Mouse (Mus musculus): ENCODE results near the gene Smarca4. TPM values are rescaled to one million over a fixed set of nuclear protein-coding genes. Genes with fewer than 3 reads are reported as not detected.

The Smarca4 gene
- polyA plus RNA-seq, 1 experiment from 2014 or later: 22.1 TPM

GRCm38 (mm10) chr9:21576286-21576685 is 39.7 kb upstream of the Smarca4 start:
- H3K9ac ChIP-seq (ENCODE audit: low read depth, low read length): no peak overlapping the region
- peaks cover 77% of the 10 kb centered on the region for H3K36me3 ChIP-seq (ENCODE audit: control insufficient read depth, insufficient read depth)

GRCm38 (mm10) chr9:21578226-21578625 is 37.7 kb upstream of the Smarca4 start:
- no peak overlapping the region for H3K27ac ChIP-seq (ENCODE audit: low read depth, low read length)
- ATAC-seq: no peak
- WGBS: 63% methylated on average over 3 of the region's 3 CpGs
- H3K9me3 ChIP-seq (ENCODE audit: control insufficient read depth): no peaks in the 10 kb centered on the region
- H3K4me1 ChIP-seq (replicated peaks; ENCODE audit: control insufficient read depth, insufficient read depth, low read length): no peaks in the 10 kb centered on the region
- H3K4me3 ChIP-seq (ENCODE audit: low read depth, low read length): no peak overlapping the region
- H3K9ac ChIP-seq (ENCODE audit: low read depth, low read length): no peak overlapping the region
- TF ChIP-seq CTCF (IDR thresholded peaks at IDR 0.05; ENCODE audit: low read depth): no peak
- H3K27me3 ChIP-seq (replicated peaks; ENCODE audit: control insufficient read depth, insufficient read depth, low read length): no peaks in the 10 kb centered on the region
- H3K36me3 ChIP-seq (ENCODE audit: control insufficient read depth, insufficient read depth): peaks cover 74% of the 10 kb centered on the region
- no peak overlapping the region for H3K4me2 ChIP-seq (replicated peaks; ENCODE audit: low read depth)

More at GRCm38 (mm10) chr9:21576286-21576685, 39.7 kb upstream of the Smarca4 start:
- Histone ChIP-seq H3K4me2 (replicated peaks; ENCODE audit: low read depth) (no peak overlapping the region), H3K27me3 (replicated peaks; ENCODE audit: control insufficient read depth, insufficient read depth, low read length) (no peaks in the 10 kb centered on the region), H3K4me1 (replicated peaks; ENCODE audit: control insufficient read depth, insufficient read depth, low read length) (no peaks in the 10 kb centered on the region), H3K27ac (ENCODE audit: low read depth, low read length) (no peak overlapping the region), H3K4me3 (ENCODE audit: low read depth, low read length) (no peak overlapping the region), H3K9me3 (ENCODE audit: control insufficient read depth) (no peaks in the 10 kb centered on the region)
- no peak for TF ChIP-seq CTCF (IDR thresholded peaks at IDR 0.05; ENCODE audit: low read depth)
- ATAC-seq: no peak
- 89% methylated on average over 1 of the region's 1 CpGs for WGBS

GRCm38 (mm10) chr9:21585401-21585800 is 30.6 kb upstream of the Smarca4 start:
- Histone ChIP-seq H3K36me3 (ENCODE audit: control insufficient read depth, insufficient read depth) (peaks cover 83% of the 10 kb centered on the region), H3K27ac (ENCODE audit: low read depth, low read length) (no peak overlapping the region), H3K27me3 (replicated peaks; ENCODE audit: control insufficient read depth, insufficient read depth, low read length) (no peaks in the 10 kb centered on the region), H3K9me3 (ENCODE audit: control insufficient read depth) (no peaks in the 10 kb centered on the region), H3K4me3 (ENCODE audit: low read depth, low read length) (no peak overlapping the region), H3K4me2 (replicated peaks; ENCODE audit: low read depth) (no peak overlapping the region), H3K9ac (ENCODE audit: low read depth, low read length) (no peak overlapping the region), H3K4me1 (replicated peaks; ENCODE audit: control insufficient read depth, insufficient read depth, low read length) (no peaks in the 10 kb centered on the region)
- WGBS: 89% methylated on average over 1 of the region's 1 CpGs
- no peak for ATAC-seq
- no peak for TF ChIP-seq CTCF (IDR thresholded peaks at IDR 0.05; ENCODE audit: low read depth)

- no peak for ATAC-seq
- H3K27ac ChIP-seq (ENCODE audit: low read depth, low read length): peak overlapping the region; percentile 7; the same call in 1 of the 2 replicates
- no peak overlapping the region for H3K9ac ChIP-seq (ENCODE audit: low read depth, low read length)
- WGBS: 76% methylated on average over 23 of the region's 23 CpGs
- no peaks in the 10 kb centered on the region for H3K27me3 ChIP-seq (replicated peaks; ENCODE audit: control insufficient read depth, insufficient read depth, low read length)
- H3K4me2 ChIP-seq (replicated peaks; ENCODE audit: low read depth): no peak overlapping the region
- H3K36me3 ChIP-seq (ENCODE audit: control insufficient read depth, insufficient read depth): peaks cover 71% of the 10 kb centered on the region
- TF ChIP-seq CTCF (IDR thresholded peaks at IDR 0.05; ENCODE audit: low read depth): no peak
- no peak overlapping the region for H3K4me3 ChIP-seq (ENCODE audit: low read depth, low read length)
- 0 out of 2 replicates have a peak, but pooled peaks cover 5% of the 10 kb centered on the region for H3K4me1 ChIP-seq (replicated peaks; ENCODE audit: control insufficient read depth, insufficient read depth, low read length)
- no peaks in the 10 kb centered on the region for H3K9me3 ChIP-seq (ENCODE audit: control insufficient read depth)
Observed at GRCm38 (mm10) chr9:21587678-21588349, 28.2 kb upstream of the Smarca4 start.

- H3K36me3 ChIP-seq (ENCODE audit: control insufficient read depth, insufficient read depth): peaks cover 66% of the 10 kb centered on the region
Observed at GRCm38 (mm10) chr9:21588350-21588749, 27.6 kb upstream of the Smarca4 start.

GRCm38 (mm10) chr9:21589538-21589937 is 26.4 kb upstream of the Smarca4 start:
- 90% methylated on average over 5 of the region's 5 CpGs for WGBS
- peaks cover 57% of the 10 kb centered on the region for H3K36me3 ChIP-seq (ENCODE audit: control insufficient read depth, insufficient read depth)
- ATAC-seq: no peak

More at GRCm38 (mm10) chr9:21588350-21588749, 27.6 kb upstream of the Smarca4 start:
- H3K27me3 ChIP-seq (replicated peaks; ENCODE audit: control insufficient read depth, insufficient read depth, low read length): no peaks in the 10 kb centered on the region
- WGBS: 84% methylated on average over 8 of the region's 8 CpGs
- H3K9ac ChIP-seq (ENCODE audit: low read depth, low read length): no peak overlapping the region
- no peak for ATAC-seq
- H3K4me3 ChIP-seq (ENCODE audit: low read depth, low read length): no peak overlapping the region
- 0 out of 2 replicates have a peak overlapping the region, but pooled peaks have one; percentile 7 for H3K27ac ChIP-seq (ENCODE audit: low read depth, low read length)
- TF ChIP-seq CTCF (IDR thresholded peaks at IDR 0.05; ENCODE audit: low read depth): no peak
- no peak overlapping the region for H3K4me2 ChIP-seq (replicated peaks; ENCODE audit: low read depth)
- H3K9me3 ChIP-seq (ENCODE audit: control insufficient read depth): no peaks in the 10 kb centered on the region
- H3K4me1 ChIP-seq (replicated peaks; ENCODE audit: control insufficient read depth, insufficient read depth, low read length): 0 out of 2 replicates have a peak, but pooled peaks cover 5% of the 10 kb centered on the region

More at GRCm38 (mm10) chr9:21589538-21589937, 26.4 kb upstream of the Smarca4 start:
- no peak for TF ChIP-seq CTCF (IDR thresholded peaks at IDR 0.05; ENCODE audit: low read depth)
- Histone ChIP-seq H3K4me3 (ENCODE audit: low read depth, low read length) (no peak overlapping the region), H3K27ac (ENCODE audit: low read depth, low read length) (no peak overlapping the region), H3K9me3 (ENCODE audit: control insufficient read depth) (no peaks in the 10 kb centered on the region), H3K4me1 (replicated peaks; ENCODE audit: control insufficient read depth, insufficient read depth, low read length) (0 out of 2 replicates have a peak, but pooled peaks cover 5% of the 10 kb centered on the region), H3K4me2 (replicated peaks; ENCODE audit: low read depth) (no peak overlapping the region), H3K27me3 (replicated peaks; ENCODE audit: control insufficient read depth, insufficient read depth, low read length) (no peaks in the 10 kb centered on the region), H3K9ac (ENCODE audit: low read depth, low read length) (no peak overlapping the region)

Measured in intestine, postnatal 0 days (tissue).